Mouse (Mus musculus): ENCODE data around the gene Prkab2.

- TF ChIP-seq CTCF (IDR thresholded peaks at IDR 0.05): no peak
- TF ChIP-seq EP300 (IDR thresholded peaks at IDR 0.05): no peak
Observed at GRCm38 (mm10) chr3:97658426-97659193, 617 bp downstream of the Prkab2 start.
